Mouse (Mus musculus) heart, embryonic 10.5 days (tissue): ENCODE measurements at regions not wholly inside any gene's neighbourhood (a gene's known extent, or its start where the extent isn't known, plus 50 kb on each side); places are given as distances from the start of the nearest gene placed in this dataset.

ENCODE experiments used
- DNase-seq: peaks from one replicate; pipeline ENCODE4 v3.0.0-alpha.2; 2017; ENCODE audit warnings: low spot score
- H3K27ac ChIP-seq: fragments of 300-500 bp; sonication (generic); 2 replicates; pipeline ENCODE4 v1.5.1; 2016; ENCODE audit warnings: mild to moderate bottlenecking
- H3K27me3 ChIP-seq: fragments of 300-500 bp; sonication (generic); 2 replicates; pipeline ENCODE4 v1.6.1; 2016; ENCODE audit warnings: mild to moderate bottlenecking; ENCODE audit not compliant: poor library complexity, insufficient read depth, severe bottlenecking
- H3K36me3 ChIP-seq: fragments of 300-500 bp; sonication (generic); 2 replicates; pipeline ENCODE4 v1.6.1; 2016; ENCODE audit warnings: mild to moderate bottlenecking, moderate library complexity
- H3K4me1 ChIP-seq: fragments of 300-500 bp; sonication (generic); 2 replicates; pipeline ENCODE4 v1.6.1; 2016; ENCODE audit warnings: mild to moderate bottlenecking
- H3K4me3 ChIP-seq: fragments of 300-500 bp; sonication (generic); 2 replicates; pipeline ENCODE4 v1.5.1; 2016; ENCODE audit warnings: mild to moderate bottlenecking, moderate library complexity
- H3K9me3 ChIP-seq: fragments of 300-500 bp; sonication (generic); 2 replicates; pipeline ENCODE4 v1.6.1; 2016; ENCODE audit warnings: mild to moderate bottlenecking, moderate library complexity
- WGBS: fragments of 180-500 bp; shearing (Covaris S2); methylation state at CpG from one replicate; pipeline ENCODE4 v1.1.7; 2016; 5-methylcytosine and 5-hydroxymethylcytosine counted together

DNA sequence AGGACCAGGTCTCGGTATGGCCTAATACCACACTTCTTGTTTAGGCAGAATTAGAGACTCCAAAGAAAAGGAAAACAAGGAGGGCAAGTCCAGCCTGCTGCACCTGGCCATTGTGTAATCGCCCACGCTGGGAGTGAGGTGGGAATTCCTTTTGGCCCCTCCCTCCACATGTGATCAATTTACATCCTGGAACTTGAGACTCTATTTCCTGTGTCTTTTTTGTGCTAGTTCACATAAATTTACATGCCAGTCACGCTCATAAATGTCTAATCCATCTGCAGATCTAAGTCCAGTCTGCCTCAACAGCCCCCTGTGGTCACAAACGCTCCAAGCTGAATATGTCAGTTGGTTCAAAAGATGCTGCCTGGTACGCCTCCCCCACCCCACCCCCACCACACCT, 184.2 kb upstream of the Hmga2 start:
- Histone ChIP-seq H3K9me3 (no peaks in the 10 kb centered on the region), H3K27me3 (no peaks in the 10 kb centered on the region), H3K4me1 (peaks cover 3% of the 10 kb centered on the region; the same call in 1 of the 2 replicates), H3K4me3 (no peak overlapping the region), H3K36me3 (no peaks in the 10 kb centered on the region), H3K27ac (no peak overlapping the region)
- DNase-seq, result no peak
- WGBS, result 65% methylated on average over 6 of the region's 6 CpGs

DNA sequence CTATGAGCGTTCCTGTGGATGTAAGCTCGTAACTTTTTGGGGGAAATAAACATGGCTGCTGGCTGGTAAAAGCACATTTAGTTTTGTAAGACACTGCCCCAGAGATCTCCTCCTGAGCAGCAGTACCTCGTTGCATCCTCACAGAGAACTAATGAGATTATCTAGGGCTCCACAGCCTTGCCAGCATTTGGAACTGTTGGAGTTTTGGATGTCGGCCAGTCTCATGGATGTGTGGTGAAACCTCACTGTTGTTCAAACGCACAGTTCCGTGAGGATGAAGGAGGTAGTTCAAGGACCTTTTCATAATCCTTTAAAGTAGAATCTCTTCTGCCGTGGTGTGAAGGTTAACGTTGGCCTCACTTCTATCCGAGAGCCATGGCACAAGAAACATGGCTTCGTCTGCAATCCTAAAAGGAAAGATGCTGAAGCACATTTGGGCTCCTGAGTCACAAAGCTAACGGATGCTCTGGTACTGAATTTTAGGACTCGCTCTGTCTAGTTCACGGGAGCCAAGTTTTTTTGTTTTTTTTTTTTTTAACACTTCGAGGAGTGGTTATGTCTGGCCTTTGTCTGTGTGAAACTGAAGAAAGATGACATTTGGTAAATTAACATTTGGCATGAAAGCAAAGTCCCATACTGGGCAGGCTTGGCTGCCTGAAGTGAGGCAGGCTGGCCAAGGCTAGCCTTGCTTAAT, 179.1 kb upstream of the Hmga2 start:
- Histone ChIP-seq H3K27me3 (no peaks in the 10 kb centered on the region), H3K4me1 (no peaks in the 10 kb centered on the region), H3K27ac (no peak overlapping the region), H3K9me3 (no peaks in the 10 kb centered on the region), H3K36me3 (no peaks in the 10 kb centered on the region), H3K4me3 (no peak overlapping the region)
- WGBS, result 78% methylated on average over 14 of the region's 14 CpGs
- DNase-seq, result no peak

DNA sequence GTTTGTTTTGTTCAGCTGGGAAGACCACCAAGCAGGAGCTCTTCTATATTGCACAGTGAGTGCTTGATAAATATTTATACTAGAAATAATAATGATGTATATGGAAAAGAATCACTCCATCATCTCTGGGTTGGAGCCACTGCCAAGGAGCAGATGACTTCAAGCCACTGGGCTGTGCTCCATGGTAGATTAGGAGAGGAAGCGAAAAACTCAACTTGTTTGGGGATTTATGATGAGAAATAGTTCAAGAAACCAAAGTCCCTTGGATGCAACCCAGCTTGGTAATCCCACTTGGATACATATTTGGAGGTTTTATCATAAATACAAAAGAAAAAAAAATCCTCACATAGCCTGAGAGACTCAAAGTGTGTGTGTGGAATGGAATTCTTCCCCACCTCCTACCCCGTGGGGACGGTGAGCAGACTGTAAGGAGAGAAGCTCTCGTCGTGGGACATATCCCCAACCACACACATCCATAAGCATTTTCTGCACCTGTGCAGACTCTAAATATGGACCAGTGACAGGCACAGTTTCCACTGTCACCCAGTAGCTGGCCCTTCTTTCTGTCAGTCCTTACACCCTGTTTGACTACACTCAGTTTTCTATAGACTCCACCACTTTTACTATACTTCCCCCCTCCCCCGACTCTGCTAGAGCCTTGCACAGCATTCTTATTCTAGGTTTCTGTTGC, 176.4 kb upstream of the Hmga2 start:
- Histone ChIP-seq H3K9me3 (no peaks in the 10 kb centered on the region), H3K27me3 (no peaks in the 10 kb centered on the region), H3K36me3 (no peaks in the 10 kb centered on the region), H3K4me3 (no peak overlapping the region), H3K27ac (no peak overlapping the region), H3K4me1 (peaks cover 9% of the 10 kb centered on the region; the same call in 1 of the 2 replicates)
- WGBS, result 80% methylated on average over 6 of the region's 6 CpGs
- no peak for DNase-seq

- no peaks in the 10 kb centered on the region for H3K36me3 ChIP-seq
Observed at GRCm38 (mm10) chr10:120651845-120652244, 175.6 kb upstream of the Hmga2 start.

DNA sequence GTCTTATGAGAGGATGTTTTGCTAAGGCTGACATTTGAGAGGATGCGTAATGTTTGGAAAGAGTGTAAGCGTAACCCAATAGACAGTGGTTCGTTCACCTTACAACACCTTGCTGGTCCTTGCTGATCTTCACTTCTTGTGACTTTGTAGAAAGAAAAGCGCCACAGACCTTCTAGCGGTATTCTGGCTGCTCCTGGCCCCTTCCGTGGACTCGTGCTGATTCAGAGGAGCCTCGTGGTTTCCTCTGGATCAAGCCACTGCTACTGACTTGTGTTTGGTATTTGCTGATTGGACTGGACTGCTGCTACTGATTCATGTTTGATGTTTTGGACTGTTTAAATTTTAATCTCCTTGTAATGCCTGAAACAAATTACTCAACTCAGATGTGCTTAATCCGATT, 174.1 kb upstream of the Hmga2 start:
- no peak for DNase-seq
- Histone ChIP-seq H3K9me3 (no peaks in the 10 kb centered on the region), H3K4me3 (no peak overlapping the region), H3K4me1 (peaks cover 26% of the 10 kb centered on the region), H3K27me3 (no peaks in the 10 kb centered on the region), H3K36me3 (no peaks in the 10 kb centered on the region), H3K27ac (no peak overlapping the region)
- WGBS, result 89% methylated on average over 9 of the region's 9 CpGs

More at GRCm38 (mm10) chr10:120651845-120652244, 175.6 kb upstream of the Hmga2 start:
- no peaks in the 10 kb centered on the region for H3K9me3 ChIP-seq
- no peaks in the 10 kb centered on the region for H3K27me3 ChIP-seq
- WGBS, result 84% methylated on average over 5 of the region's 5 CpGs
- H3K4me1 ChIP-seq, result peaks cover 16% of the 10 kb centered on the region
- no peak overlapping the region for H3K27ac ChIP-seq
- DNase-seq, result no peak
- H3K4me3 ChIP-seq, result no peak overlapping the region

DNA sequence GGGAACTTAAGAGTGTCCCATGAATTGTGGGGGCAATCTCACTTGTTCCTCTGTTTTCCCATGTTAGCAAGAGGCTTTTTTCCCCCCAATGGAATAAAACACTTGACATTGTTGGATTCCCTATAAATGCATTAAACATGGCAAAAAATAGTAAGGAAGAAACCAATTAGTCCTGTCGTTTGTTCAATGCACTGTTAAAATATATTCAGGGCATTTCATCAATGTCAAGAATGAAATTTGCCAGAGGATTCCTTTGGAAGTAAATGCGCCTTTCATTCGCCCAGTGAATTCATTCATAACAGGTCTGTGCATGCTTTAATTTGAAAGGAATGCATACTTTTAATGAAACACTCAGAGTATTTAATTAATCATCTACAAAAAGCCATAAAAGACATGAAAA, 172.5 kb upstream of the Hmga2 start:
- Histone ChIP-seq H3K27me3 (no peaks in the 10 kb centered on the region), H3K4me1 (peaks cover 26% of the 10 kb centered on the region), H3K9me3 (no peaks in the 10 kb centered on the region), H3K36me3 (no peaks in the 10 kb centered on the region), H3K4me3 (no peak overlapping the region), H3K27ac (peak overlapping the region; percentile 81; the same call in 1 of the 2 replicates)
- WGBS, result 77% methylated on average over 3 of the region's 3 CpGs
- no peak for DNase-seq

DNA sequence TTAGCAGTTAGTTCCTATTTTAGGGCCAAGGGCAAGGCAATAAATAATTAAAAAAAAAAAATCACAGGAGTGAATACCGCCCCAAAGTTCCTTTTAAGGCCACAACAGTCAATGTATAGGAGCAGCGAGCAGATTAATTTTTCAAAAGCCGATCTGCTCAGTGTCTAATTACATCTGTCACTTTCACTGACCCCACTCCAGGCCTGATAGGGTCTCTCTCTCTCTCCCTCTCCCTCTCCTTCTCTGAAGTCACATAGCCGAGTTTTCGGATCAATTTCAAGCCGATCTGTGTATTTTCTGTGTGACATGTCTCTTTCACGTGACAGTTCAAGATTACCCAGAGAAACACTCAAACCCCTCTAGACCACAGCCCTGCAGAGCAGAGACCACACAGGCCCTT, 171.8 kb upstream of the Hmga2 start:
- Histone ChIP-seq H3K27me3 (no peaks in the 10 kb centered on the region), H3K9me3 (no peaks in the 10 kb centered on the region), H3K4me1 (peaks cover 26% of the 10 kb centered on the region), H3K27ac (peak overlapping the region; percentile 81), H3K4me3 (no peak overlapping the region), H3K36me3 (no peaks in the 10 kb centered on the region)
- DNase-seq, result no peak
- 47% methylated on average over 7 of the region's 7 CpGs for WGBS

DNA sequence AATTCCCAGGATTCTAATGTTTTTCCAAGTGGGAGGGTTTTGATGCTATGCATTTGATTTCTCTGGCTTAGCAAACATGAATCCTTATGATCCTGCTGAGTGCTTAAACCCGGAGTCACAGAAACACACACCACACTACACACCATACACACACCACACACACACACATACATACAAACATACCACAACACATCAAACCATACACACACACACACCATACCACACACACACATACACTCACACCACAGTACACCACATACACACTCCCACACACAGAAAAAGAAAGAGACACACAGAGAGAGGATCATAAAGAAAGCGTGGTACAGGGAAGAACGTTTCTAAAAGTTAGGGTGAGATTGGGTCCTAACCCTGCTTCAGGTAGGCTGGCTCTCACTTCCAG, 171.1 kb upstream of the Hmga2 start:
- no peaks in the 10 kb centered on the region for H3K27me3 ChIP-seq
- peaks cover 26% of the 10 kb centered on the region for H3K4me1 ChIP-seq
- no peak for DNase-seq
- peak overlapping the region; percentile 43 for H3K4me3 ChIP-seq
- H3K27ac ChIP-seq, result peak overlapping the region; percentile 81
- no peaks in the 10 kb centered on the region for H3K36me3 ChIP-seq
- H3K9me3 ChIP-seq, result no peaks in the 10 kb centered on the region
- 51% methylated on average over 3 of the region's 3 CpGs for WGBS

GRCm38 (mm10) chr10:120646862-120647311, 170.6 kb upstream of the Hmga2 start:
- H3K4me1 ChIP-seq, result peaks cover 26% of the 10 kb centered on the region
- H3K4me3 ChIP-seq, result peak overlapping the region; percentile 43
- no peaks in the 10 kb centered on the region for H3K36me3 ChIP-seq
- peak overlapping the region; percentile 81 for H3K27ac ChIP-seq
- H3K9me3 ChIP-seq, result no peaks in the 10 kb centered on the region
- no peak for DNase-seq
- H3K27me3 ChIP-seq, result no peaks in the 10 kb centered on the region
- 5% methylated on average over 14 of the region's 14 CpGs for WGBS

DNA sequence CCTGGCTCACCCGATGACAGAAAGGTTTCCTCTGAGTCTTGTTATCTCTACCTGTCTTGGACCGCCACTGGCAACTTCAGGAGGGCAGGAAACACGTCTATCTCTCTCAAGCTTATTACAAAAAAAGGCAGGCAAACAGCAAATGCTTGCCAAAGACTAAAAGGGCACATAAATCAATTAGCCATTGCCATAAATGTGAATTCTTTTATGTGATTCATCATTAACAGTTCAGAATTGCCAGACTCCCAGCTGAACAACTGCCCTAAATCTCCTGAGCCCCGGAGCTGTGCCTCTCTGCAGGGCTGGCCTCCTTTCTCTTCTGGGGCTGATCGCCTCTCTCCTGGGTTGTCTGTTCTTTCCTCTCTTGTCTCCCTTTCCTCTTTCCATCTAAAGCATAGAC, 164.6 kb upstream of the Hmga2 start:
- peaks cover 29% of the 10 kb centered on the region for H3K4me1 ChIP-seq
- no peaks in the 10 kb centered on the region for H3K9me3 ChIP-seq
- no peaks in the 10 kb centered on the region for H3K27me3 ChIP-seq
- 0 out of 2 replicates have a peak overlapping the region, but pooled peaks have one; percentile 30 for H3K27ac ChIP-seq
- WGBS, result 15% methylated on average over 5 of the region's 5 CpGs
- no peak for DNase-seq
- no peaks in the 10 kb centered on the region for H3K36me3 ChIP-seq
- H3K4me3 ChIP-seq, result no peak overlapping the region

- Histone ChIP-seq H3K27me3 (no peaks in the 10 kb centered on the region), H3K4me3 (no peak overlapping the region), H3K27ac (0 out of 2 replicates have a peak overlapping the region, but pooled peaks have one; percentile 29), H3K9me3 (no peaks in the 10 kb centered on the region), H3K4me1 (peaks cover 37% of the 10 kb centered on the region), H3K36me3 (no peaks in the 10 kb centered on the region)
- no peak for DNase-seq
- 45% methylated on average over 4 of the region's 4 CpGs for WGBS
Observed at GRCm38 (mm10) chr10:120638316-120638715, 162.0 kb upstream of the Hmga2 start.

GRCm38 (mm10) chr10:120635818-120636543, 159.7 kb upstream of the Hmga2 start:
- H3K9me3 ChIP-seq, result no peaks in the 10 kb centered on the region
- no peak for DNase-seq
- H3K4me1 ChIP-seq, result peaks cover 34% of the 10 kb centered on the region
- H3K27ac ChIP-seq, result 0 out of 2 replicates have a peak overlapping the region, but pooled peaks have one; percentile 8
- H3K36me3 ChIP-seq, result no peaks in the 10 kb centered on the region
- H3K4me3 ChIP-seq, result no peak overlapping the region
- 42% methylated on average over 21 of the region's 21 CpGs for WGBS
- no peaks in the 10 kb centered on the region; the same call in 1 of the 2 replicates for H3K27me3 ChIP-seq

GRCm38 (mm10) chr10:120635194-120635593, 158.9 kb upstream of the Hmga2 start:
- Histone ChIP-seq H3K9me3 (no peaks in the 10 kb centered on the region), H3K27ac (0 out of 2 replicates have a peak overlapping the region, but pooled peaks have one; percentile 8), H3K4me1 (peaks cover 28% of the 10 kb centered on the region), H3K4me3 (no peak overlapping the region), H3K36me3 (no peaks in the 10 kb centered on the region), H3K27me3 (no peaks in the 10 kb centered on the region; the same call in 1 of the 2 replicates)
- DNase-seq, result no peak
- 76% methylated on average over 5 of the region's 5 CpGs for WGBS
